Mouse (Mus musculus) limb, embryonic 14.5 days (tissue): ENCODE measurements around the gene Smdt1. TPM values are rescaled to one million over a fixed set of nuclear protein-coding genes. Genes with fewer than 3 reads are reported as not detected.

ENCODE experiments used
- ATAC-seq: fragments of 200-750 bp; cut with Nextera tagmentation; 2 replicates; pipeline ENCODE4 v1.8.0; 2017; ENCODE audit warnings: low read depth, moderate number of reproducible peaks, moderate TSS enrichment; ENCODE audit not compliant: low FRiP score
- DNase-seq: peaks from one replicate; pipeline ENCODE4 v3.0.0-alpha.2; 2015; ENCODE audit warnings: low spot score
- H3K27ac ChIP-seq: fragments of 300-500 bp; sonication (generic); replicated peaks from 2 replicates; pipeline ENCODE4 v1.5.1; 2014; ENCODE audit warnings: low read depth, mild to moderate bottlenecking, low read length, moderate library complexity, mixed read lengths
- H3K27me3 ChIP-seq: fragments of 300-500 bp; sonication (generic); 2 replicates; pipeline ENCODE4 v1.6.1; 2014; ENCODE audit warnings: low read length, mixed read lengths; ENCODE audit not compliant: control insufficient read depth, insufficient read depth
- H3K36me3 ChIP-seq: fragments of 300-500 bp; sonication (generic); 2 replicates; pipeline ENCODE4 v1.6.1; 2014; ENCODE audit warnings: mild to moderate bottlenecking, low read length, moderate library complexity, mixed read lengths; ENCODE audit not compliant: control insufficient read depth, insufficient read depth
- H3K4me1 ChIP-seq: fragments of 300-500 bp; sonication (generic); 2 replicates; pipeline ENCODE4 v1.6.1; 2014; ENCODE audit warnings: antibody characterized with exemption, low read length, mixed read lengths; ENCODE audit not compliant: control insufficient read depth, insufficient read depth
- H3K4me2 ChIP-seq: fragments of 300-500 bp; sonication (generic); replicated peaks from 2 replicates; pipeline ENCODE4 v1.6.1; 2014; ENCODE audit warnings: low read depth, mild to moderate bottlenecking, low read length, moderate library complexity; ENCODE audit not compliant: severe bottlenecking
- H3K4me3 ChIP-seq: fragments of 300-500 bp; sonication (generic); replicated peaks from 2 replicates; pipeline ENCODE4 v1.5.1; 2014; ENCODE audit warnings: low read length
- H3K9ac ChIP-seq: fragments of 300-500 bp; sonication (generic); 2 replicates; pipeline ENCODE4 v1.6.1; 2014; ENCODE audit warnings: mild to moderate bottlenecking, low read depth, low read length, moderate library complexity; ENCODE audit not compliant: severe bottlenecking
- H3K9me3 ChIP-seq: fragments of 300-500 bp; sonication (generic); 2 replicates; pipeline ENCODE4 v1.6.1; 2016; ENCODE audit warnings: low read length; ENCODE audit not compliant: control insufficient read depth
- POLR2A ChIP-seq: fragments of 200-500 bp; IDR thresholded peaks from 2 replicates; pipeline ENCODE4 v1.8.0; 2012; ENCODE audit warnings: inconsistent platforms, mild to moderate bottlenecking, moderate library complexity, borderline replicate concordance; ENCODE audit not compliant: insufficient read depth, insufficient read length; ENCODE audit errors: extremely low read depth
- WGBS: fragments of 180-500 bp; shearing (Covaris S2); extraction: QIAGEN DNeasy Blood & Tissue Kit; methylation state at CpG from one replicate; pipeline ENCODE4 v1.1.7; 2014; 5-methylcytosine and 5-hydroxymethylcytosine counted together
- polyA plus RNA-seq, 2 experiments: library from polyadenylated mRNA; depleted of rRNA in 1 of 2; stranded (reverse) in 1 of 2; unstranded in 1 of 2; fragments of >200 nt; fragmentation: Nextera tagmentation in 1 of 2; extraction: Ambion mirVana in 1 of 2; gene quantifications; 2 replicates each; pipeline versions ENCODE4 v1.2.1 to v1.2.3; 2012 to 2014

The Smdt1 gene
- polyA plus RNA-seq, 2 experiments = 178 to 258 TPM

DNA sequence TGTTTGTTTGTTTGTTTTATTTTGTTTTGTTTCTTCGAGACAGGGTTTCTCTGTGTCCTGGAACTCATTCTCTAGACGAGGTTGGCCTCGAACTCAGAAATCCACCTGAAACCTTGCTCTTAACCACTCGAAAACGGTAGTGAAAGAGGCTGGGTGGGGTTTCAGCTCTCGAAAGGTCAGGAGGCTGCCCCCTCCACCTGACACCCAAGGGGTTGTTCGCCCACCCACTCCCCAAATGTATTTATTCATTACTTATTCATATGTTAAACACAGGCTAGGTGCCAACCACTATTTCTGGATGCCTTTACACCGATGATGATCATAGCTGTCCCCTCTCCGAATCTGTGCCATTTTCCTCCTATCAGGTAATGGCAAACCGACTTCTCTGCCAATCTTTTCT, 391 bp downstream of the Smdt1 start:
- H3K27ac ChIP-seq = peak overlapping the region; percentile 43; the same call in 1 of the 2 replicates
- H3K9ac ChIP-seq = peak overlapping the region; percentile 66
- peak overlapping the region; percentile 71 for H3K4me2 ChIP-seq
- DNase-seq (no peak), ATAC-seq (no peak)
- peaks cover 19% of the 10 kb centered on the region for H3K4me1 ChIP-seq
- 58% methylated on average over 10 of the region's 10 CpGs for WGBS
- TF ChIP-seq POLR2A = no peak
- H3K9me3 ChIP-seq = no peaks in the 10 kb centered on the region
- peak overlapping the region; percentile 52 for H3K4me3 ChIP-seq
- H3K36me3 ChIP-seq = peaks cover 28% of the 10 kb centered on the region
- no peaks in the 10 kb centered on the region for H3K27me3 ChIP-seq

DNA sequence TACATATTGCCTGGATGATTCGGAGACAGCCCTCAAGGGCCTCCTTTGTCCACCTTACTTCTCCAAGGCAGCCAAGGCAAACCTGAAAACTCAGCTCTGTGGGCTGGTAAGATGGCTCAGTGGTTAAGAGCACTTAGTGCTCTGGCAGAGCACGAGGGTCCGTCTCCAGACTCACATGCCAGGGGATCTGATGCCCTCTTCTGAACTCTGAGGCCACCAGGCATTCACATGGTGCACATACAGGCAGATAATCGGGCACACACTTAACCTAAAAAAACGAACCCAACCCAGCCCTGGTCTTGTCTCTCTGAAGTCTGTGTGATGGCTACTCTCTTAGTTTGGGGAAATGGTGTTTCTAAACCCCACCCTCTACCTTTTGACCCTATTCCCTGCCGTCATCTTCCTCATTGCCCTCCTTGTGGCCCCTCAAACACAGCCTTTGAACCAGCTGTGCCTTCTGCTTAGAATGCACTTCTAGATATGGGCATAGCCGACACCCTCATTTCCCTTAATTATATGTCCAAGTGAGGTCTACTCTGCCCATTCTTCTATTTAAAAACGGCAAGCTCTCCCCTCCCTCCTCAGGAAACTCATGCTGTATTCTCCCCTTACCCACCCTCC, 985 bp downstream of the Smdt1 start:
- no peak for DNase-seq
- H3K4me3 ChIP-seq = no peak overlapping the region
- no peaks in the 10 kb centered on the region for H3K9me3 ChIP-seq
- no peak for TF ChIP-seq POLR2A
- H3K4me1 ChIP-seq = peaks cover 19% of the 10 kb centered on the region
- 70% methylated on average over 8 of the region's 8 CpGs for WGBS
- peaks cover 22% of the 10 kb centered on the region for H3K36me3 ChIP-seq
- ATAC-seq = no peak
- H3K4me2 ChIP-seq = 0 out of 2 replicates have a peak overlapping the region, but pooled peaks have one; percentile 71
- no peak overlapping the region for H3K27ac ChIP-seq
- H3K9ac ChIP-seq = no peak overlapping the region
- no peaks in the 10 kb centered on the region for H3K27me3 ChIP-seq

DNA sequence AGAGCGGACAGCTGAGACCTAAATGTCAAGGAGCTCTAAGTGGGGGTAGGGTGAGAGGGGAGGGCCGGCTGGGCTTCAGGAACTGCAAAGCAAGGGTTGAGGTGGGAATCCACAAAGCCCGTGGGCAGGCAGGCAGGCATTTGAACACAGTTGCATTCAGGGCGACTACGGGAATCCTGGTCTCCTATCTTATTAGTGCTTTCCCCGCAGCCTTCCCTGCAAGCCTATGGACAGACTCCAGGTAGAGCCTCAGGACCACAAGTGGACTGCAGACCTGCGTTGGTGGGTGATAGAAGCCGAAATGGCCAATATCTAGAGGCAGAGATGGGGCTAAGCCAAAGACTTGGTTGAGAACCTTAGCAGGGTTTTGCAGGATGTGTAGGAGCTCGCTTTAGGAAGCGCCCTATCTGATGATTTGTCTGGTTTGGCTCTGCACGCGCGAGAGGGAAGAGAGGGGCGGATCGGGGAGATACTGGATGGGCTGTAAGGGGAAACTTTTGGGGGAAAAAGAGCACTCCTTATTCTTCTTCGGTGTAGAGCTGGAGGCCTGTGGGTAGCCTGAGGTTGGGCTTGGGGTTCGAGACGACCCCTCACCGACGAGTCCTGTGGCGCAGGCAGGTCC, 1.8 kb downstream of the Smdt1 start:
- no peak for DNase-seq
- Histone ChIP-seq H3K4me3 (peak overlapping the region; percentile 54), H3K27me3 (no peaks in the 10 kb centered on the region), H3K27ac (peak overlapping the region; percentile 79), H3K36me3 (peaks cover 14% of the 10 kb centered on the region), H3K9ac (peak overlapping the region; percentile 85), H3K9me3 (no peaks in the 10 kb centered on the region), H3K4me1 (peaks cover 19% of the 10 kb centered on the region), H3K4me2 (peak overlapping the region; percentile 75)
- TF ChIP-seq POLR2A = no peak
- 41% methylated on average over 21 of the region's 21 CpGs for WGBS
- ATAC-seq = no peak

DNA sequence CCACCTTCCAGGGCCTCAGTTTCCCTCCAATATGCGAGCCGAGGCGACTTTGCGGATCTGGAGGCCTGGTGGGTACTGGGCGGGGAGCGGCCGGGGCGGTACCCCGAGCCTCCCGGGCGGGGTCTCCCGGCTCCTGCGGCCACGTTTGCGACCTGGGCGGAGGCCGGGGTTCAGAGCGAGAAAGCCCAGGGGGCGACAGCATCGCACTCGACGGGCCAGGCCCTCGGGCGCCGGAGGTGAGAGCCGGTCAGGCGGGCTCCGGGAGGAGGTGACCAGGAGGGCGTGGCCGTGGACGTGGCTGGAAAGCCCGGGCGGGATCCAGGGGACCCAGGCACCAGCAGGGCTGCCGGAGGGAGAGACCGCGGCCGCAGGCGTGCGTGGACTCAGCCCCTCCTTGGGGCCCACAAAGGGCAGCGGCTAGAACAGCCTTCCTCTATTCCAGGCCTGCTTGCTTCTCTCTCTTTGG, 2.3 kb downstream of the Smdt1 start:
- peak; percentile 5; the same call in 1 of the 2 replicates for ATAC-seq
- 2% methylated on average over 36 of the region's 40 CpGs for WGBS
- Histone ChIP-seq H3K36me3 (peaks cover 9% of the 10 kb centered on the region), H3K4me1 (peaks cover 19% of the 10 kb centered on the region), H3K9ac (peak overlapping the region; percentile 85), H3K27me3 (no peaks in the 10 kb centered on the region), H3K4me2 (peak overlapping the region; percentile 75), H3K27ac (peak overlapping the region; percentile 79), H3K9me3 (no peaks in the 10 kb centered on the region), H3K4me3 (peak overlapping the region; percentile 54)
- DNase-seq = peak; percentile 55
- 0 out of 2 replicates have a peak, but pooled peaks have one; percentile 63 for TF ChIP-seq POLR2A

GRCm38 (mm10) chr15:82341675-82342542, 3.1 kb downstream of the Smdt1 start:
- no peak for ATAC-seq
- H3K9me3 ChIP-seq = no peaks in the 10 kb centered on the region
- WGBS = 58% methylated on average over 15 of the region's 15 CpGs
- TF ChIP-seq POLR2A = no peak
- H3K27me3 ChIP-seq = no peaks in the 10 kb centered on the region
- peaks cover 2% of the 10 kb centered on the region; the same call in 1 of the 2 replicates for H3K36me3 ChIP-seq
- no peak for DNase-seq
- peak overlapping the region; percentile 85 for H3K9ac ChIP-seq
- peak overlapping the region; percentile 75 for H3K4me2 ChIP-seq
- peak overlapping the region; percentile 54 for H3K4me3 ChIP-seq
- H3K27ac ChIP-seq = peak overlapping the region; percentile 79
- H3K4me1 ChIP-seq = peaks cover 24% of the 10 kb centered on the region
